Mouse (Mus musculus): ENCODE data around the gene Tlcd1. TPM values are rescaled to one million over a fixed set of nuclear protein-coding genes. Genes with fewer than 3 reads are reported as not detected.

Gene Tlcd1
- polyA plus RNA-seq, 1 experiment from 2014 or later = 16.1 TPM

GRCm38 (mm10) chr11:78211513-78211912 lies 35.0 kb downstream of the Tlcd1 start:
- Histone ChIP-seq H3K36me3 (ENCODE audit: control insufficient read depth, insufficient read depth, low read length) (peaks cover 64% of the 10 kb centered on the region), H3K27ac (ENCODE audit: low read depth, low read length) (no peak overlapping the region), H3K27me3 (ENCODE audit: control insufficient read depth, insufficient read depth, low read length) (no peaks in the 10 kb centered on the region), H3K9me3 (replicated peaks; ENCODE audit: control insufficient read depth, low read length) (no peaks in the 10 kb centered on the region), H3K9ac (ENCODE audit: low read depth, low read length) (no peak overlapping the region), H3K4me1 (ENCODE audit: control insufficient read depth, insufficient read depth, low read length) (no peaks in the 10 kb centered on the region), H3K4me2 (no peak overlapping the region), H3K4me3 (ENCODE audit: low read depth, low read length) (no peak overlapping the region)
- WGBS (ENCODE audit: insufficient replicate concordance) = 94% methylated on average over 5 of the region's 5 CpGs
- ATAC-seq (replicated peaks; ENCODE audit: insufficient number of reproducible peaks, low FRiP score, low TSS enrichment) = no peak

GRCm38 (mm10) chr11:78213086-78213817 lies 36.7 kb downstream of the Tlcd1 start:
- Histone ChIP-seq H3K4me1 (ENCODE audit: control insufficient read depth, insufficient read depth, low read length) (no peaks in the 10 kb centered on the region), H3K9me3 (replicated peaks; ENCODE audit: control insufficient read depth, low read length) (no peaks in the 10 kb centered on the region), H3K27ac (ENCODE audit: low read depth, low read length) (no peak overlapping the region), H3K4me2 (no peak overlapping the region), H3K36me3 (ENCODE audit: control insufficient read depth, insufficient read depth, low read length) (peaks cover 60% of the 10 kb centered on the region), H3K9ac (ENCODE audit: low read depth, low read length) (no peak overlapping the region), H3K4me3 (ENCODE audit: low read depth, low read length) (no peak overlapping the region), H3K27me3 (ENCODE audit: control insufficient read depth, insufficient read depth, low read length) (no peaks in the 10 kb centered on the region)
- no peak for ATAC-seq (replicated peaks; ENCODE audit: insufficient number of reproducible peaks, low FRiP score, low TSS enrichment)
- 94% methylated on average over 14 of the region's 14 CpGs for WGBS (ENCODE audit: insufficient replicate concordance)

GRCm38 (mm10) chr11:78215709-78216317 lies 39.3 kb downstream of the Tlcd1 start:
- H3K9ac ChIP-seq (ENCODE audit: low read depth, low read length) = no peak overlapping the region
- no peaks in the 10 kb centered on the region for H3K4me1 ChIP-seq (ENCODE audit: control insufficient read depth, insufficient read depth, low read length)
- 85% methylated on average over 11 of the region's 11 CpGs for WGBS (ENCODE audit: insufficient replicate concordance)
- H3K9me3 ChIP-seq (replicated peaks; ENCODE audit: control insufficient read depth, low read length) = no peaks in the 10 kb centered on the region
- H3K4me3 ChIP-seq (ENCODE audit: low read depth, low read length) = no peak overlapping the region
- H3K27ac ChIP-seq (ENCODE audit: low read depth, low read length) = no peak overlapping the region
- no peak for ATAC-seq (replicated peaks; ENCODE audit: insufficient number of reproducible peaks, low FRiP score, low TSS enrichment)
- no peak overlapping the region for H3K4me2 ChIP-seq
- peaks cover 60% of the 10 kb centered on the region for H3K36me3 ChIP-seq (ENCODE audit: control insufficient read depth, insufficient read depth, low read length)
- no peaks in the 10 kb centered on the region for H3K27me3 ChIP-seq (ENCODE audit: control insufficient read depth, insufficient read depth, low read length)

DNA sequence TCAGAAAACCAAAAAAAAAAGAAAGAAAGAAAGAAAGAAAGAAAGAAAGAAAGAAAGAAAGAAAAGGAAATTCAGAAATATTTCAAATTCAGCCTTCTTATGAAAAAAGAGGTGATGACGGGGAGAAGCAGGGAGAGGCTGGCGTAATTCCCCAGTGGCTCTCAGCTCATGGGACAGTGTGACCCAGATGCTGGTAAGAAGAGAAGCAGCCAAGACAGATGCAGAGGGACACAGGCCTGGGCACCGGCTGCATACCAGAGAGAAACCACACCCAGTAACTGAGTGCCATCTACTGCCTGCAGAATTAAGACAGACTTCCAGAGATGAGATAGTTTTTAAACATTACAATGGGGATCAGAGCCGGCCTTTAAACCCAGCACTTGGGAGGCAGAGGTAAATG lies 47.1 kb downstream of the Tlcd1 start:
- Histone ChIP-seq H3K27ac (ENCODE audit: low read depth, low read length) (no peak overlapping the region), H3K9ac (ENCODE audit: low read depth, low read length) (no peak overlapping the region), H3K27me3 (ENCODE audit: control insufficient read depth, insufficient read depth, low read length) (no peaks in the 10 kb centered on the region), H3K4me1 (ENCODE audit: control insufficient read depth, insufficient read depth, low read length) (no peaks in the 10 kb centered on the region), H3K36me3 (ENCODE audit: control insufficient read depth, insufficient read depth, low read length) (peaks cover 72% of the 10 kb centered on the region), H3K4me3 (ENCODE audit: low read depth, low read length) (no peak overlapping the region), H3K4me2 (no peak overlapping the region), H3K9me3 (replicated peaks; ENCODE audit: control insufficient read depth, low read length) (no peaks in the 10 kb centered on the region)
- WGBS (ENCODE audit: insufficient replicate concordance) = 83% methylated on average over 4 of the region's 4 CpGs
- no peak for ATAC-seq (replicated peaks; ENCODE audit: insufficient number of reproducible peaks, low FRiP score, low TSS enrichment)

Small RNAs within 50 kb of the gene (microRNA-seq; reads per million reads assigned to microRNA genes)
- gene Mir7653 (ENCODE audit: borderline number of aligned reads) = 0.27 reads per million

Other genes with a start within 250 kb of the Tlcd1 start
- gene Sez6, start 245.9 kb upstream of the Tlcd1 start, polyA plus RNA-seq (2014; fragmentation: Nextera tagmentation; extraction: Ambion mirVana) = 0.09 TPM in 1 of 2 replicates, not detected in the other
- 9.1 and 14.2 TPM in 2 replicates for gene Phf12, start 194.0 kb upstream of the Tlcd1 start, polyA plus RNA-seq (2014; fragmentation: Nextera tagmentation; extraction: Ambion mirVana)
- 12.3 and 15.8 TPM in 2 replicates for gene Dhrs13, start 144.4 kb upstream of the Tlcd1 start, polyA plus RNA-seq (2014; fragmentation: Nextera tagmentation; extraction: Ambion mirVana)
- gene Flot2, start 138.8 kb upstream of the Tlcd1 start, polyA plus RNA-seq (2014; fragmentation: Nextera tagmentation; extraction: Ambion mirVana) = 62.0 and 67.1 TPM in 2 replicates
- 25.6 and 27.0 TPM in 2 replicates for gene Eral1, start 96.3 kb upstream of the Tlcd1 start, polyA plus RNA-seq (2014; fragmentation: Nextera tagmentation; extraction: Ambion mirVana)
- gene Fam222b, start 82.1 kb upstream of the Tlcd1 start, polyA plus RNA-seq (2014; fragmentation: Nextera tagmentation; extraction: Ambion mirVana) = 22.4 and 26.9 TPM in 2 replicates
- 34.2 and 38.4 TPM in 2 replicates for gene Traf4, start 11.1 kb upstream of the Tlcd1 start, polyA plus RNA-seq (2014; fragmentation: Nextera tagmentation; extraction: Ambion mirVana)
- gene Nek8, start within 50 bp of the Tlcd1 start, polyA plus RNA-seq (2014; fragmentation: Nextera tagmentation; extraction: Ambion mirVana) = 9.9 and 10.6 TPM in 2 replicates
- gene Rpl23a, start 6.9 kb downstream of the Tlcd1 start, polyA plus RNA-seq (2014; fragmentation: Nextera tagmentation; extraction: Ambion mirVana) = 1,064 and 1,178 TPM in 2 replicates
- 62.2 and 62.5 TPM in 2 replicates for gene Rab34, start 11.7 kb downstream of the Tlcd1 start, polyA plus RNA-seq (2014; fragmentation: Nextera tagmentation; extraction: Ambion mirVana)
- gene Proca1, start 16.7 kb downstream of the Tlcd1 start, polyA plus RNA-seq (2014; fragmentation: Nextera tagmentation; extraction: Ambion mirVana) = 4.2 TPM in 2 replicates
- gene Sdf2, start 69.0 kb downstream of the Tlcd1 start, polyA plus RNA-seq (2014; fragmentation: Nextera tagmentation; extraction: Ambion mirVana) = 50.2 and 55.1 TPM in 2 replicates
- gene Supt6, start 69.3 kb downstream of the Tlcd1 start, polyA plus RNA-seq (2014; fragmentation: Nextera tagmentation; extraction: Ambion mirVana) = 15.2 and 22.2 TPM in 2 replicates
- 69.4 and 86.5 TPM in 2 replicates for gene 2610507B11Rik, start 85.0 kb downstream of the Tlcd1 start, polyA plus RNA-seq (2014; fragmentation: Nextera tagmentation; extraction: Ambion mirVana)
- gene BC030499, start 114.1 kb downstream of the Tlcd1 start, polyA plus RNA-seq (2014; fragmentation: Nextera tagmentation; extraction: Ambion mirVana) = 0.17 TPM in 1 of 2 replicates, not detected in the other
- gene Spag5, start 124.8 kb downstream of the Tlcd1 start, polyA plus RNA-seq (2014; fragmentation: Nextera tagmentation; extraction: Ambion mirVana) = 31.7 and 32.8 TPM in 2 replicates
- 11.2 and 12.4 TPM in 2 replicates for gene Aldoc, start 146.3 kb downstream of the Tlcd1 start, polyA plus RNA-seq (2014; fragmentation: Nextera tagmentation; extraction: Ambion mirVana)
- gene Pigs, start 151.7 kb downstream of the Tlcd1 start, polyA plus RNA-seq (2014; fragmentation: Nextera tagmentation; extraction: Ambion mirVana) = 58.7 and 61.8 TPM in 2 replicates
- gene Unc119, start 166.8 kb downstream of the Tlcd1 start, polyA plus RNA-seq (2014; fragmentation: Nextera tagmentation; extraction: Ambion mirVana) = 44.9 and 48.1 TPM in 2 replicates
- gene Foxn1, start 209.8 kb downstream of the Tlcd1 start, polyA plus RNA-seq (2014; fragmentation: Nextera tagmentation; extraction: Ambion mirVana) = 0.07 and 0.29 TPM in 2 replicates
- not detected in 2 replicates for gene Slc13a2, start 245.5 kb downstream of the Tlcd1 start, polyA plus RNA-seq (2014; fragmentation: Nextera tagmentation; extraction: Ambion mirVana)

All from heart, embryonic 11.5 days (tissue).